Mouse (Mus musculus) intestine, embryonic 14.5 days (tissue): ENCODE data around the gene Ncoa4. TPM values are rescaled to one million over a fixed set of nuclear protein-coding genes. Genes with fewer than 3 reads are reported as not detected.
"Not testable (repeated sequence)": the region's sequence is repeated elsewhere in the genome, so short reads cannot be mapped to it uniquely, and the experiment has no call there.

ENCODE experiments used
- ATAC-seq: fragments of 200-750 bp; cut with Nextera tagmentation; replicated peaks from 2 replicates; pipeline ENCODE4 v1.8.0; 2017; ENCODE audit warnings: low read depth, moderate number of reproducible peaks, moderate TSS enrichment, moderate library complexity; ENCODE audit not compliant: low FRiP score, low TSS enrichment
- DNase-seq: peaks from one replicate; pipeline ENCODE4 v3.0.0-alpha.2; 2018; ENCODE audit warnings: low spot score
- H3K27ac ChIP-seq: fragments of 300-500 bp; sonication (generic); 2 replicates; pipeline ENCODE4 v1.5.1; 2014; ENCODE audit warnings: low read depth, mild to moderate bottlenecking, control low read depth
- H3K27me3 ChIP-seq: fragments of 300-500 bp; sonication (generic); replicated peaks from 2 replicates; pipeline ENCODE4 v1.6.1; 2014; ENCODE audit warnings: low read length, control low read depth; ENCODE audit not compliant: control insufficient read depth, insufficient read depth
- H3K36me3 ChIP-seq: fragments of 300-500 bp; sonication (generic); 2 replicates; pipeline ENCODE4 v1.6.1; 2014; ENCODE audit warnings: low read length, control low read depth; ENCODE audit not compliant: control insufficient read depth, insufficient read depth
- H3K4me1 ChIP-seq: fragments of 300-500 bp; sonication (generic); replicated peaks from 2 replicates; pipeline ENCODE4 v1.6.1; 2014; ENCODE audit warnings: low read length, control low read depth, mixed read lengths; ENCODE audit not compliant: control insufficient read depth, insufficient read depth
- H3K4me2 ChIP-seq: fragments of 300-500 bp; sonication (generic); 2 replicates; pipeline ENCODE4 v1.6.1; 2014; ENCODE audit warnings: low read length
- H3K4me3 ChIP-seq: fragments of 300-500 bp; sonication (generic); 2 replicates; pipeline ENCODE4 v1.5.1; 2014; ENCODE audit warnings: low read depth, low read length, control low read depth, mixed read lengths
- H3K9ac ChIP-seq: fragments of 300-500 bp; sonication (generic); 2 replicates; pipeline ENCODE4 v1.6.1; 2014; ENCODE audit warnings: mild to moderate bottlenecking, low read length
- H3K9me3 ChIP-seq: fragments of 300-500 bp; sonication (generic); 2 replicates; pipeline ENCODE4 v1.6.1; 2016; ENCODE audit warnings: low read length, control low read depth; ENCODE audit not compliant: control insufficient read depth
- WGBS: fragments of 180-500 bp; shearing (Covaris S2); extraction: QIAGEN DNeasy Blood & Tissue Kit; methylation state at CpG from one replicate; pipeline ENCODE4 v1.1.7; 2014; 5-methylcytosine and 5-hydroxymethylcytosine counted together
- polyA plus RNA-seq: library from polyadenylated mRNA; unstranded; fragments of >200 nt; fragmentation: Nextera tagmentation; extraction: Ambion mirVana; gene quantifications from 2 replicates; pipeline ENCODE4 v1.2.1, GENCODE M21; 2014

Gene Ncoa4
- polyA plus RNA-seq, 1 experiment from 2014 or later = 125 TPM

DNA sequence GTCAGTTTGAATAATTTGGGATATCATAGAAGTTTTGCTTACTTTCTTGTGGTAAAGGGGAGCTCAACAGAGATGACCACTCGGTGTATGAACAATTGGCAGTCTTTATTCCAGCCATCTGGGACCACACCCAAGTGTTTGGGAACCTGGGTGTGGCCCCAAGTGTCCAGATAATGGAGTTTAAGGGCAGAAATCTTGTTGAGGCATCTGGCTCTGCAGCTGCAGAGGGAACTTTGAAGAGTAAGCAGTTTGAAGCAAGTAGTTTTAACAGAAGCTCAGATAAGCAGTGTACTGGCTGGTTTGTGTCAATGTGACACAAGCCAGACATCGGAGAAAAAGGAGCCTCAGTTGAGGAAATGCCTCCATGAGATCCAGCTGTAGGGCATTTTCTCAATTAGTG lies 25.4 kb upstream of the Ncoa4 start:
- Histone ChIP-seq H3K4me3 (no peak overlapping the region), H3K9me3 (no peaks in the 10 kb centered on the region), H3K9ac (no peak overlapping the region), H3K27me3 (no peaks in the 10 kb centered on the region), H3K27ac (no peak overlapping the region), H3K36me3 (no peaks in the 10 kb centered on the region), H3K4me2 (no peak overlapping the region), H3K4me1 (peaks cover 10% of the 10 kb centered on the region; the same call in 1 of the 2 replicates)
- DNase-seq (no peak), ATAC-seq (no peak)
- 16% methylated on average over 2 of the region's 2 CpGs for WGBS

DNA sequence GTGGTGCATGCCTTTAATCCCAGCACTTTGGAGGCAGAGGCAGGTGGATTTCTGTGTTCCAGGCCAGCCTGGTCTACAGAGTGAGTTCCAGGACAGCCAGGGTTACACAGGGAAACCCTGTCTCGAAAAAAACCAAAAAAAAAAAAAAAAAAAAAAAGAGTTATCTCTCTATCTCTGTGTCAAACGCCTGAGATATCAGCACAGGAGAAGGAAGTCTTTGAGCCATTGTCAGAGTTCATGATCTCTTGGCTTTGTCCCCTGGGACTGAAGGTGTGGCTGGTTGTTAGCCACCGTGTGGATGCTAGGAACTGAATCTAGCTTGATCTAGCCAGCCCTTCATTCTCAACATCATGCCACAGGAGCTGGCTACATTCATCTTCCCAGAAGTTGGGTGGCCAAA lies 23.2 kb upstream of the Ncoa4 start:
- not testable (repeated sequence) for H3K36me3 ChIP-seq, H3K27ac ChIP-seq
- 47% methylated on average over 3 of the region's 3 CpGs for WGBS

DNA sequence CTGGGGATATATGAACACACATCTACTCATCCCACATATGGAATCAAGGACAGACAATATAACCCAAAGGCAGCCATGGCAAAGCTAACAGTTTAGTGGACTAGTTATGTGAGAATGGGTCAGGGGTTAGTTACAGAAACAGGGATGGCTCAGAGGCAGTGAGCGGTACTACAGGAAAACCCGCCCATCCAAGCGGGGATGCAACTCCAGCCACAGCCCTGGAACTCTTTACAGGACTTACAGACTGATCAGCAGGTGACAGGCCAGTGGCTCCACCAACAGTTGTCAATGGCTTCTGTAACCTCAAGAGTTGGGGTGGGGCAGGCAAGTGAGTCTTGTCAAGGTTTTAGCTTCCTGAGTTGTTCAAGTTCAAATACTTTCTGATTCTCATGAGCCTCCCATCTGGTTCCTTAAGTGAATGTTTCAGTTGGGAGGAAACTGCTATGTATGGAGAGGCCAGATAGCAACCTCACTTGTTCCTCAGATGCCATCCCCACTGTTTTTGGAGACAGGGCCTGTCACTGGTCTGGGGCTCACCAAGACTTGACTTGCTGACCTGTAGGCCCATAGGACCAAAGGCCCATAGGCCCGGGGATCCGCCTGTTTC lies 19.2 kb upstream of the Ncoa4 start:
- Histone ChIP-seq H3K27ac (no peak overlapping the region), H3K4me2 (no peak overlapping the region), H3K9me3 (no peaks in the 10 kb centered on the region), H3K4me1 (no peaks in the 10 kb centered on the region), H3K9ac (no peak overlapping the region), H3K36me3 (no peaks in the 10 kb centered on the region), H3K4me3 (no peak overlapping the region), H3K27me3 (no peaks in the 10 kb centered on the region)
- DNase-seq = no peak
- WGBS = 97% methylated on average over 5 of the region's 5 CpGs
- no peak for ATAC-seq

More for the DNA sequence above, 23.2 kb upstream of the Ncoa4 start:
- H3K4me2 ChIP-seq, ATAC-seq, H3K9ac ChIP-seq, DNase-seq, H3K4me3 ChIP-seq, H3K27me3 ChIP-seq, H3K9me3 ChIP-seq: not testable (repeated sequence)
- H3K4me1 ChIP-seq = peaks cover 10% of the 10 kb centered on the region; the same call in 1 of the 2 replicates

DNA sequence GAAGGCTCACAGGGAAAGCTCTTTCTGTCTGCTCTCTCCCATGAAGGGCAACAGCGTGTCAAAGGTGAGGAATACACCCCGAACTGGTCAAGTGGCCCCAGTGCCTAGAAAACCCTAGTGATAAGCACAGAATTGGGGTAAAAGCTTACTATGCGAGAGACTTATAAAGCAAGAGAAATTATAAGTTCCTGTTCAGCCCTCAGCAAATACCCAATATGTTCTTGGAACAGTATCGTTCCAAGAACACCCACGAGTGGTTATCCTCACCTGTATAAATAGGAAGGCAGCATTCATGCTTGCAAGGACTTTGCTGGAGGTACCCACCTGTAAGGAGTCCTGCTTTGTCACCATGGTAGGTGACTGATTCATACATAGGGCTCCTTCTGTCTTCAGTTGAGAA lies 17.9 kb upstream of the Ncoa4 start, which contains the start of gene Msmb:
Gene Msmb (plus strand): TSS at position 301 of the 400 bp plus-strand sequence.
- WGBS = 87% methylated on average over 5 of the region's 5 CpGs
- DNase-seq (no peak), ATAC-seq (no peak)
- no peaks in the 10 kb centered on the region for H3K27me3 ChIP-seq
- no peak within 1 kb of the TSS for H3K9ac ChIP-seq
- no peaks in the 10 kb centered on the region for H3K4me1 ChIP-seq
- no peak within 1 kb of the TSS for H3K4me3 ChIP-seq
- no peak within 1 kb of the TSS for H3K4me2 ChIP-seq
- no peaks in the 10 kb centered on the region for H3K9me3 ChIP-seq
- no peaks in the 10 kb centered on the region for H3K36me3 ChIP-seq
- H3K27ac ChIP-seq = no peak within 1 kb of the TSS

DNA sequence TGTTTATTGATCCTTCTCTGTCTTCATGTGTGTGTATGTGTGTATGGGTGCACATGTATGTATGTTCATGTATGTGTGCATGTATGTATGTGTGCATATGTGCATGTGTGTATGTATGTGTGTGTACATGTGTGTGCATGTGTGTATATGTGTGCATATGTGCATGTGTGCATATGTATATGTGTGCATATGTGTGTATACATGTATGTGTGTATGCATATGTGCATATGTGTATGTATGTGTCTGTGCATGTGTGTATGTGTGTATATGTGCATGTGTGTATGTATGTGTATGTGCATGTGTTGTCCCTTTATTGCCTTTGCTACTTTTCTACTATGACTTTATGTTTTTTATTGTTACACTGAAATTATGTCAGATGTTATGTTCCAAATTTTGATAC lies 14.9 kb upstream of the Ncoa4 start:
- Histone ChIP-seq H3K27me3 (no peaks in the 10 kb centered on the region), H3K36me3 (no peaks in the 10 kb centered on the region), H3K4me2 (no peak overlapping the region), H3K9me3 (peaks cover 3% of the 10 kb centered on the region; the same call in 1 of the 2 replicates), H3K4me3 (no peak overlapping the region), H3K27ac (no peak overlapping the region), H3K4me1 (no peaks in the 10 kb centered on the region), H3K9ac (no peak overlapping the region)
- DNase-seq = no peak
- no peak for ATAC-seq

DNA sequence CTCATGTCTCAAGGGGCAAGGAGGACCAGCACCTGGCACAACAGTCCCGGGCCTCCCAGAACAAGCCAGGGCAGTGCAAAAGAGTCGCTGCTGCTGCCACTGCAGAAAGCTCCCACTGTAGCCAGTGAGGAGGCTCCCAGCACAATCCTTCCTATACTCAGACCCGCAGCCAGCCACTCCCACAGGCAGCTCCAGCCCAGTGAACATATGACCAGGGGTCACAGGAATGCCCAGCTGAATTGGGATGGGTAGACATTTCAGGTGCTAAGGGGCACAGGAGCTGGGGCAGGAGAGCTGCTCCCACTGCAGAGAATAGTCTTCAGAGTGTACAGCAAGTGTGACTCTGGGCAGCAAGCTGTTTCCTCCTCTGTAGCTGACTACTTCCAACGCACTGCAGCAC lies 14.3 kb upstream of the Ncoa4 start:
- WGBS = 61% methylated on average over 4 of the region's 4 CpGs
- Histone ChIP-seq H3K27me3 (no peaks in the 10 kb centered on the region), H3K27ac (no peak overlapping the region), H3K36me3 (no peaks in the 10 kb centered on the region), H3K4me2 (no peak overlapping the region), H3K9me3 (peaks cover 3% of the 10 kb centered on the region; the same call in 1 of the 2 replicates), H3K4me1 (no peaks in the 10 kb centered on the region), H3K9ac (no peak overlapping the region), H3K4me3 (no peak overlapping the region)
- ATAC-seq = no peak
- DNase-seq = no peak

DNA sequence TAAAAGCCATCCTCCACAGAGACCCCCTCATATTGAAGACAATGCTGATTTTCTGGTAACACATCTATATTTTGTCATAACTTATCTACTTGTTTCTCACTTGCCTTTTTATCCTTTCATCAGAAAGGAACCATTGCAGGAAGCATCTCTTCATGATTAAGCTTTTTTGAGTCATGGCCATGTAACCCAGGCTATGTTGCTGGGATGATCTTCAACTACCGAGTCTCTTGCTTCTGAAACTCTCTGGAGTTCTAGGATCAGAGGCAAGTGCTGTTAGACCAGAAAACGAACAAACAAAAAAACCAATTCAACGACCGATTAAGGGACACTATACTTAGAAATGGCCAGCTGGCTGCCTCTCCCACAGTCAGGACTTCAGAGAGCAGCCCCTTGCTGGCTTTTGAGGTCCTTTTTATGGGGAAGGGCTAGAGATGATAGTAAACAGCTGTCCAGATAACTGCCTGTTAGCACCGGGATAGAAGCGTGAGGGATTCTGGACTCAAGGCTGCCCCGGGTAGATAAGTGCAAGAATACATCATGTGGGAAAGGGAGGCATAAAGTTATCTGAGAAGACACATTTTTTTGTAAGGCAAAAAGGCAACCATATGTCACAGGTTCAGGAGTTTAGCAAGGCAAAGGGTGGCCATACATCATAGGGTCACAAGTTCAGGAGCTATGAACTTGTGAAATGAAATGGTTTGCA lies 13.7 kb upstream of the Ncoa4 start:
- Histone ChIP-seq H3K9me3 (peaks cover 3% of the 10 kb centered on the region; the same call in 1 of the 2 replicates), H3K4me3 (no peak overlapping the region), H3K36me3 (no peaks in the 10 kb centered on the region), H3K27ac (no peak overlapping the region), H3K4me2 (no peak overlapping the region), H3K4me1 (no peaks in the 10 kb centered on the region), H3K9ac (no peak overlapping the region), H3K27me3 (no peaks in the 10 kb centered on the region)
- DNase-seq = no peak
- ATAC-seq = no peak
- WGBS = 63% methylated on average over 7 of the region's 7 CpGs

DNA sequence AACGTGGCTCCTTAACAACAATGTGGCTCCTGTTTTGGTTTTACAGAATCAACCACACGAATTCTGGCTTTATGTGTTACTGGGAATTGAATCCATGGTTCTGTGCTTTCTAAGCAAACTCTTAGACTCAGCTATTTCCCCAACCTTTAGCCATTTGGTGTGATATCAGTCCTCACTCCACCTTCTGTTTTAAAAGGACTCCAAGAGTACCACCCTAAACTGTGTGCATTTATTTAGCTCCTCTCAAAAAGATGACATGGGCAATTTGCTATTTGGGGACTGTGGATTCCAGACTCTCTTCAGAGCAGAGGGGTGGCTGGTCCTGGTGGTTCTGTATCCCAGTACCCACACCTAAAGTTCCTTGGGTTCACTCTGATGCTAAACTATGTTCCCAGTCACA lies 13.1 kb upstream of the Ncoa4 start:
- no peak for ATAC-seq
- 69% methylated on average over 2 of the region's 2 CpGs for WGBS
- no peaks in the 10 kb centered on the region for H3K4me1 ChIP-seq
- H3K4me3 ChIP-seq = no peak overlapping the region
- no peaks in the 10 kb centered on the region for H3K36me3 ChIP-seq
- DNase-seq = no peak
- no peak overlapping the region for H3K4me2 ChIP-seq
- H3K9me3 ChIP-seq = peaks cover 3% of the 10 kb centered on the region; the same call in 1 of the 2 replicates
- no peak overlapping the region for H3K9ac ChIP-seq
- no peak overlapping the region for H3K27ac ChIP-seq
- no peaks in the 10 kb centered on the region for H3K27me3 ChIP-seq

DNA sequence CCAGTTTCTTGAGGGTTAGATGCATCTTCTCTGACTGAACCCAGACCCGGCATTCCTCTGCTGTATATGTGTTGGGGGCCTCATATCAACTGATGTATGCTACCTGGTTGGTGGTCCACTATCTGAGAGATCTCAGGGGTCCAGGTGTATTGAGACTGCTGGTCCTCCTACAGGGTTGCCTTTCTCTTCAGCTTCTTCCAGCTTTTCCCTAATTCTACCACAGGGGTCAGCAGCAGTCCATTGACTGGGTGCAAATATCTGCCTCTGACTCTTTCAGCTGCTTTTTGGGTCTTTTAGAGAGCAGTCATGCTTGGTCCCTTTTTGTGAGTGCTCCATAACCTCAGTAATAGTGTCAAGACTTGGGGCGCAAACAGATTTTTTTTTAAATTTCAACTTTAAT lies 8.8 kb upstream of the Ncoa4 start:
- DNase-seq = no peak
- WGBS = 90% methylated on average over 2 of the region's 2 CpGs
- no peak overlapping the region for H3K4me2 ChIP-seq
- H3K4me1 ChIP-seq = no peaks in the 10 kb centered on the region
- H3K27me3 ChIP-seq = no peaks in the 10 kb centered on the region
- no peak for ATAC-seq
- peaks cover 3% of the 10 kb centered on the region; the same call in 1 of the 2 replicates for H3K9me3 ChIP-seq
- no peak overlapping the region for H3K9ac ChIP-seq
- H3K4me3 ChIP-seq = no peak overlapping the region
- H3K36me3 ChIP-seq = no peaks in the 10 kb centered on the region
- H3K27ac ChIP-seq = no peak overlapping the region
